Mouse (Mus musculus) neural tube, embryonic 12.5 days (tissue): ENCODE measurements around the gene A630001G21Rik. TPM values are rescaled to one million over a fixed set of nuclear protein-coding genes. Genes with fewer than 3 reads are reported as not detected.

Experiments used
- ATAC-seq: fragments of 200-750 bp; cut with Nextera tagmentation; 2 replicates; pipeline ENCODE4 v1.8.0; 2017; ENCODE audit warnings: low read depth, mild to moderate bottlenecking, moderate TSS enrichment, moderate library complexity; ENCODE audit not compliant: low FRiP score
- H3K27ac ChIP-seq: fragments of 300-500 bp; sonication (generic); 2 replicates; pipeline ENCODE4 v1.5.1; 2016
- H3K27me3 ChIP-seq: fragments of 300-500 bp; sonication (generic); replicated peaks from 2 replicates; pipeline ENCODE4 v1.6.1; 2016; ENCODE audit warnings: mild to moderate bottlenecking
- H3K36me3 ChIP-seq: fragments of 300-500 bp; sonication (generic); 2 replicates; pipeline ENCODE4 v1.6.1; 2016; ENCODE audit warnings: mild to moderate bottlenecking
- H3K4me1 ChIP-seq: fragments of 300-500 bp; sonication (generic); 2 replicates; pipeline ENCODE4 v1.6.1; 2016
- H3K4me2 ChIP-seq: fragments of 300-500 bp; sonication (generic); replicated peaks from 2 replicates; pipeline ENCODE4 v1.6.1; 2016; ENCODE audit warnings: mild to moderate bottlenecking
- H3K4me3 ChIP-seq: fragments of 300-500 bp; sonication (generic); 2 replicates; pipeline ENCODE4 v1.5.1; 2016
- H3K9ac ChIP-seq: fragments of 300-500 bp; sonication (generic); 2 replicates; pipeline ENCODE4 v1.6.1; 2016; ENCODE audit warnings: mild to moderate bottlenecking
- H3K9me3 ChIP-seq: fragments of 300-500 bp; sonication (generic); 2 replicates; pipeline ENCODE4 v1.6.1; 2016; ENCODE audit warnings: mild to moderate bottlenecking
- WGBS: fragments of 180-500 bp; shearing (Covaris S2); methylation state at CpG from one replicate; pipeline ENCODE4 v1.1.7; 2016; 5-methylcytosine and 5-hydroxymethylcytosine counted together
- polyA plus RNA-seq: library from polyadenylated mRNA; unstranded; fragments of >200 nt; fragmentation: Nextera tagmentation; extraction: Ambion mirVana; gene quantifications from 2 replicates; pipeline ENCODE4 v1.2.1, GENCODE M21; 2016

The A630001G21Rik gene
- polyA plus RNA-seq, 1 experiment from 2014 or later, result 1.3 TPM

DNA sequence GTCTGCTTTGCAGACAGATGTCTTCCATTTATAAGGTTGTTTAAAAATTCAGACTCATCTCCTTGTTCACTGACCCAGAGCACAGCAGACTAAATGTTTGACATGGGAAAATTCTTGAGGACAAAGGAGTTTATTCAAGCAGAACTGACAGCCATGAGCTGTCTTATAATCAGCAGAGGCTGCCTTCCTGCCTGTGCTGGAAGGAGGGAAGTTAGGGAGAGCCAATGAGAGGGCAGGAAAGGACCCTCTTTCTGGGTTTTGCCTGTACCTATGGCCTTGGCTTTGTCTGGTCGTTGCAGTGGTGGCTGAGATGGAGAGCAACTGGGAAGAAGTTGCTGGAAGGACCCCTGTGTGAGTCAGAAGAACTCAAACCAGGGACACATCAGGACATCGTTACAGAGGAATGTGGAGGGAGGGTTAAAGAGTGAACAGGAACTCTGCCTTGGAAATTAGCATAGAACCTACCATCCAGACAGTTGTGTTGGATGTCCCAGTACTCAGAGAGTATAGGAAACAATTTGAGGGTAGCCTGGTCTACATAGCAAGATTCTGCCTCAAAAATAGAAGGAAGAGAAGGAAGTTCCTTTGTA lies 35.4 kb downstream of the A630001G21Rik start:
- no peaks in the 10 kb centered on the region for H3K27me3 ChIP-seq
- H3K27ac ChIP-seq, result no peak overlapping the region
- ATAC-seq, result no peak
- H3K9me3 ChIP-seq, result no peaks in the 10 kb centered on the region
- H3K4me1 ChIP-seq, result no peaks in the 10 kb centered on the region
- no peaks in the 10 kb centered on the region for H3K36me3 ChIP-seq
- H3K9ac ChIP-seq, result no peak overlapping the region
- 13% methylated on average over 2 of the region's 2 CpGs for WGBS
- no peak overlapping the region for H3K4me3 ChIP-seq
- H3K4me2 ChIP-seq, result no peak overlapping the region

DNA sequence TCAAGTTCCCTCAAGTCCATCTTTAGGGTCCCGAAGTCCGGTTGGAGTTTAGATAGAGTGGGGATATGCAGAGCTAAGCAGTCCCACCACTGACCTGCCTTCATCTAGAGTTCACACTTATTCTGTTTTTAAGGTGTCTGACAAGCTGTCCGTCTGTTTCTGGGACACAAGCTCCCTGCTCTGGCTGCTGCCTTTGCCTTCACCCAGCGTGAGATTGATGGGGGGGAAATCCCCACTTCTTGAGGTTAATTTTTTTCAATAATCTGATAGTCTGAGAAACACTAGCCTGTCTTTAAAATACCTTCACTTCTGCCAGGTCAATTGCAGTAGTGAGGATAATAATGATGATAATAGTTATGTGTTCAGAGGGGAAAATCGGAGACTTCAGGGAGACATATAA lies 36.1 kb downstream of the A630001G21Rik start:
- Histone ChIP-seq H3K4me3 (no peak overlapping the region), H3K4me2 (no peak overlapping the region), H3K9me3 (no peaks in the 10 kb centered on the region), H3K27me3 (no peaks in the 10 kb centered on the region), H3K36me3 (no peaks in the 10 kb centered on the region), H3K9ac (no peak overlapping the region), H3K4me1 (no peaks in the 10 kb centered on the region), H3K27ac (no peak overlapping the region)
- ATAC-seq, result no peak
- 50% methylated on average over 5 of the region's 5 CpGs for WGBS

DNA sequence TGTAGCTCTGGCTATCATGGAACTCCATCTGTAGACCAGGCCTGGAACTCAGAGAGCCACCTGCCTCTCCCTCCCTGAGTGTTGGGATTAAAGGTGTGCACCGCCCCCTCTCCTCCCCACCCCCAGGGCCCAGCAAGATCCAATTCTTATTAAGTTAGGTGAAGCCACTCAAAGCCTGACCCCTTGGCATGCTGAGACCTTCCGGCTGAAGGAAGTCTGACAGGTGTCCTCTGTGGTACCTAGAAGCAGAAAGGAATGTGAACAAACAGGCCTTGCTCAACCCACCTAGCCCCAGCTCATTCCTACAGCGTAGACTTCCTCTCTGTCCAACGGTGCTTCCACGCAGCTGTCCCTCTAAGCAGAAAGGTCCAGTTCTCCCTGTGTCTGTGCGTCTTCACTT lies 37.5 kb downstream of the A630001G21Rik start:
- no peaks in the 10 kb centered on the region for H3K9me3 ChIP-seq
- H3K9ac ChIP-seq, result no peak overlapping the region
- H3K27me3 ChIP-seq, result no peaks in the 10 kb centered on the region
- no peak overlapping the region for H3K4me3 ChIP-seq
- 87% methylated on average over 6 of the region's 6 CpGs for WGBS
- no peak overlapping the region for H3K4me2 ChIP-seq
- no peak for ATAC-seq
- no peaks in the 10 kb centered on the region for H3K36me3 ChIP-seq
- no peak overlapping the region for H3K27ac ChIP-seq
- H3K4me1 ChIP-seq, result 0 out of 2 replicates have a peak, but pooled peaks cover 2% of the 10 kb centered on the region

DNA sequence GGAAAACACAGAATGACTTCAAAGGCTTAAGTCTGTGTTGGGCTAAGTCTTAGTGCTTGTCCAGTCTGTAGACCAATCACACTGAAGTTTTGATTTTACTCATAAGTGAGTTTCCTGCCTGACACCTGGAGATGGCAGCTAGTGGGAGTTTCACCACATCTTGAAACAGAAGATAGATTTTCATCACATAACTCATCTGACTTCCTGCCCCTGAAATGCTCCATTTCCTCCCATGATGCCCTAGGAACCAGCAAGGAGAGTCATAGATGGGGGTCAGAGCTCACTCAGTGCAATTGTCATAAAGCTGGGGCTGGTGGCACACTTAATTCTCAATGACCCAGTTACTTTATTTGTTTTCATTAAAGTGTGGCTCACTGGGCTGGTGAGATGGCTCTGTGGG lies 38.6 kb downstream of the A630001G21Rik start:
- Histone ChIP-seq H3K27me3 (no peaks in the 10 kb centered on the region), H3K4me3 (no peak overlapping the region)
- ATAC-seq, result no peak

DNA sequence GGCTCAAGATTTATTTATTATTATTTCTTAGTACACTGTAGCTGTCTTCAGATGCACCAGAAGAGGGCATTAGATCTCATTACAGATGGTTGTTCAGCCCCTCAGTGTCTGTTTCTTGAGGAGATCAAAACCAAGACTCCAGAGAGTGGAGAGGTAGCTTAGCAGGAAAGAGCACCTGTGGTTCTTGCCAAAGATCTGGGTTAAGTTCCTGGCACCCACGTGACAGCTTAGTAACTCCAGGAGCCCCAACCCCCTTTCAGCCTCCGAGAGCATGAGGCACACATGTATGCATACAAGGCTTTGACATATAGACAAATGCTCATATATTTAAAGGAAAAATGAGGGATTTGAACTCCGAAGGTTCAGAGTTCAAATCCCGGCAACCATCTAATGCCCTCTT lies 39.4 kb downstream of the A630001G21Rik start:
- H3K4me2 ChIP-seq, result no peak overlapping the region
- no peaks in the 10 kb centered on the region for H3K9me3 ChIP-seq
- no peak for ATAC-seq
- 93% methylated on average over 4 of the region's 4 CpGs for WGBS
- H3K36me3 ChIP-seq, result no peaks in the 10 kb centered on the region
- no peaks in the 10 kb centered on the region for H3K27me3 ChIP-seq
- H3K27ac ChIP-seq, result no peak overlapping the region
- H3K9ac ChIP-seq, result no peak overlapping the region
- no peak overlapping the region for H3K4me3 ChIP-seq
- H3K4me1 ChIP-seq, result 0 out of 2 replicates have a peak, but pooled peaks cover 2% of the 10 kb centered on the region

More for the DNA sequence above, 38.6 kb downstream of the A630001G21Rik start:
- Histone ChIP-seq H3K4me2 (no peak overlapping the region), H3K4me1 (0 out of 2 replicates have a peak, but pooled peaks cover 2% of the 10 kb centered on the region), H3K9me3 (no peaks in the 10 kb centered on the region), H3K36me3 (no peaks in the 10 kb centered on the region), H3K27ac (no peak overlapping the region), H3K9ac (no peak overlapping the region)

DNA sequence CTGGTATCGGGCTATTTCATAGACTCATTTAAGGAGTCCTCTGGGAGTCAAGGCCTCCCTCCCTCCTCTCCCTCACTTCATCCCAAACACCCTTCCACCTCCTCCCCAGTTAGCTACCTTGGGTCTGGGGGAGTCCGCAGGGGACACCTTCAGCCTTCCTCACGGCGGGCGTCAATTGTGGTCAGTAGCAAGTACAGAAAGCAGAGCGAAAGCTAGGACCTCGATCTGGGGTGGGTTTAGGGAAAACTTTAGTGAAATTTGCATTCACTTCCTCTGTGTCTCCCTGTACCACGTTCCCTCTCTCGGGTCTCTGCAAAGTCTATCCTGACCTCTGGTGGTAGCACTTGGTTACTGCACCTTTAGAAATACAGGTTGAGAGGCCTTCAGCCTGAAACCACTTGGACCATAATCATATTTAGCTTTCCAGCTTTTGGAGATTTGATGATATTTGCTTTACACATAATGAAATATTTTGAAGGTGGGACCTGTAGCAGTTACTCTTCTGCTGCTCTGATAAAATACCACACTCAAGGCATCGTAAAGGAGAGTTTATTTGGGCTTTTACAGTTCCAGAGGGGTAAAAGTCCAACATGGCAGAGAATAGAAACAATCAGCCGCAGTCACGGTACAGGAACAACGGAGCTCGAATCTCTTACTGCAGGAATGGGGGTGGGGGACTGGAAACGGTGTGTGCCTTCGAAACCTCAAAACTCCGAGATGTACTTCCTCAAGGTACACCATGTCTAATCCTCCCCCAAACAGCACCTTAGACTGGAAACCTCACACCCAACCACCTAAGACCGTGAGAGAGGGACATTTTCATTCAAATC lies 41.9 kb downstream of the A630001G21Rik start:
- Histone ChIP-seq H3K9ac (no peak overlapping the region), H3K4me3 (no peak overlapping the region)
- WGBS, result 39% methylated on average over 18 of the region's 18 CpGs

GRCm38 (mm10) chr1:85735463-85736123 lies 42.9 kb downstream of the A630001G21Rik start:
- no peaks in the 10 kb centered on the region for H3K27me3 ChIP-seq
- H3K4me3 ChIP-seq, result no peak overlapping the region
- WGBS, result 79% methylated on average over 13 of the region's 13 CpGs
- no peaks in the 10 kb centered on the region for H3K36me3 ChIP-seq
- no peak for ATAC-seq
- H3K9ac ChIP-seq, result no peak overlapping the region
- 0 out of 2 replicates have a peak, but pooled peaks cover 2% of the 10 kb centered on the region for H3K4me1 ChIP-seq
- no peaks in the 10 kb centered on the region for H3K9me3 ChIP-seq
- H3K27ac ChIP-seq, result no peak overlapping the region
- H3K4me2 ChIP-seq, result no peak overlapping the region

More for the DNA sequence above, 41.9 kb downstream of the A630001G21Rik start:
- Histone ChIP-seq H3K27me3 (no peaks in the 10 kb centered on the region), H3K4me1 (0 out of 2 replicates have a peak, but pooled peaks cover 2% of the 10 kb centered on the region), H3K4me2 (peak overlapping the region; percentile 45), H3K27ac (no peak overlapping the region), H3K9me3 (no peaks in the 10 kb centered on the region), H3K36me3 (no peaks in the 10 kb centered on the region)
- peak; percentile 60 for ATAC-seq

- H3K4me3 ChIP-seq, result no peak overlapping the region
- ATAC-seq, result no peak
- no peaks in the 10 kb centered on the region for H3K36me3 ChIP-seq
- H3K9me3 ChIP-seq, result no peaks in the 10 kb centered on the region
- H3K27ac ChIP-seq, result no peak overlapping the region
- no peak overlapping the region for H3K4me2 ChIP-seq
- 0 out of 2 replicates have a peak, but pooled peaks cover 2% of the 10 kb centered on the region for H3K4me1 ChIP-seq
- no peaks in the 10 kb centered on the region for H3K27me3 ChIP-seq
- H3K9ac ChIP-seq, result no peak overlapping the region
- 78% methylated on average over 1 of the region's 1 CpGs for WGBS
Observed at GRCm38 (mm10) chr1:85734511-85734910, 43.9 kb downstream of the A630001G21Rik start.

DNA sequence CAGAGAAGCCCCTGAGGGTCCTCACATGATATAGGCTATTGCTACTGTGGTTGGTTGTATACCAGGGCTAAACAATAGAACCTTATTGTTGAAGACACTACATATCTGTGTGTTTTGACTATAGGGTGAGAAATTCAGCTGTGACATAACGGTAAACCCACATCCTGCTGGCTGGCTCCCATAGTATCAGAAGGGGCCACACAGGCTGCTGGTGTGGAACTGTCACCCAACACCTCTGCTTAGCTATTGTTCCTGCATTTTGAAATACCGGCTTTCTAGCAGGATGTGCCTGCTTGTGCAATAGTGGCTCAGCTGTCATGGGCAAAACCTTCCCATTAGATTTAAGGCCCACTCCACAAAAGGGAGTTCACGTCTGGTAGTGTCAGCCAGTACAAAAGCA lies 45.9 kb downstream of the A630001G21Rik start:
- no peaks in the 10 kb centered on the region for H3K36me3 ChIP-seq
- no peak overlapping the region for H3K4me3 ChIP-seq
- no peak overlapping the region for H3K4me2 ChIP-seq
- H3K27ac ChIP-seq, result no peak overlapping the region
- no peak for ATAC-seq
- WGBS, result 74% methylated on average over 3 of the region's 3 CpGs
- H3K27me3 ChIP-seq, result no peaks in the 10 kb centered on the region
- no peak overlapping the region for H3K9ac ChIP-seq
- H3K9me3 ChIP-seq, result no peaks in the 10 kb centered on the region
- 0 out of 2 replicates have a peak, but pooled peaks cover 2% of the 10 kb centered on the region for H3K4me1 ChIP-seq

- Histone ChIP-seq H3K36me3 (no peaks in the 10 kb centered on the region), H3K9me3 (no peaks in the 10 kb centered on the region), H3K9ac (no peak overlapping the region), H3K4me2 (no peak overlapping the region), H3K27me3 (no peaks in the 10 kb centered on the region), H3K4me1 (no peaks in the 10 kb centered on the region), H3K4me3 (no peak overlapping the region), H3K27ac (no peak overlapping the region)
- WGBS, result 86% methylated on average over 6 of the region's 6 CpGs
- ATAC-seq, result no peak
Observed at GRCm38 (mm10) chr1:85730471-85730870, 48.0 kb downstream of the A630001G21Rik start.

- no peaks in the 10 kb centered on the region for H3K9me3 ChIP-seq
- no peaks in the 10 kb centered on the region for H3K27me3 ChIP-seq
- H3K9ac ChIP-seq, result no peak overlapping the region
- H3K4me2 ChIP-seq, result no peak overlapping the region
- no peak overlapping the region for H3K27ac ChIP-seq
- H3K36me3 ChIP-seq, result no peaks in the 10 kb centered on the region
- peaks cover 11% of the 10 kb centered on the region for H3K4me1 ChIP-seq
- peak; percentile 75 for ATAC-seq
- H3K4me3 ChIP-seq, result no peak overlapping the region
- WGBS, result 64% methylated on average over 10 of the region's 10 CpGs
Observed at GRCm38 (mm10) chr1:85720220-85720893, 58.1 kb downstream of the A630001G21Rik start.

DNA sequence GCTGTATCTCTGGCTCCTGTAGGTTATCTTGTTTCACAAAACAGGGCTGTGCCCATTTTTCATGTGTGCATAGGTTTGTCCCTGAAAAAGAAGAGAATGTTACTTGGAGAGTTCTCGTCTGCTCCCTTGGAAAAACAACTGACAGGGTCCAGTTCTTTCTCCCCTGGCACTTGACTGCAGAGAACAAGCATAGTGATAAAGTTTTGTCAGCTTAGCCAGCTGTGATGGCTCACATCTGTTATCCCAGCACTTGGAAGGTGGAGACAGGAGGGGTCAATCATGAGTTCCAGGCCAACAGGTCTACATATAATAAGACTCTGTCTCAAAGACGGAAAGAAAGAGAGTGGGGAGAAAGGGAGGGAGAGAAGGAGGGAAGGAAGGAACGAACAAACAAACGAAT lies 59.4 kb downstream of the A630001G21Rik start:
- H3K4me1 ChIP-seq, result peaks cover 11% of the 10 kb centered on the region
- H3K27me3 ChIP-seq, result no peaks in the 10 kb centered on the region
- H3K36me3 ChIP-seq, result no peaks in the 10 kb centered on the region
- ATAC-seq, result no peak
- WGBS, result 79% methylated on average over 4 of the region's 4 CpGs
- no peak overlapping the region for H3K4me3 ChIP-seq
- no peaks in the 10 kb centered on the region for H3K9me3 ChIP-seq
- no peak overlapping the region for H3K9ac ChIP-seq
- H3K27ac ChIP-seq, result no peak overlapping the region
- H3K4me2 ChIP-seq, result no peak overlapping the region
